In genomic region chr15:82165332-82166239, GRCm38 (mm10) we compare ENCODE assay signal across 9 mouse cellular contexts. TPM values are rescaled to one million over a fixed set of nuclear protein-coding genes. Genes with fewer than 3 reads are reported as not detected.
A peak's percentile ranks its signal among the peaks of the same experiment; 100 is the strongest.
DNase-seq lines count a peak whose midpoint lies in the region; ATAC-seq and TF ChIP-seq lines count a peak whose summit lies in the region.
"Had no signal": no experiment of that assay in that cellular context is flagged by ENCODE, and none has a peak within 500 bp of the region (broad histone marks: within the 10 kb centered on the region; RNA-seq: fewer than 3 reads in every experiment).

No protein-coding gene starts in this region.

- no peak overlapping the region for H3K27ac ChIP-seq in MEL (ENCODE audit: control insufficient read depth, low read depth, low read length)
- H3K27ac ChIP-seq in forebrain, embryonic 14.5 days (ENCODE audit: low read depth, low read length) = no peak overlapping the region
- H3K27ac ChIP-seq in lung, postnatal 0 days (ENCODE audit: low read length) = peak overlapping the region; percentile 65

- peak; percentile 65 for TF ChIP-seq RAD21 in MEL (IDR thresholded peaks at IDR 0.05; ENCODE audit: low read depth, low read length)

- H3K9ac ChIP-seq in MEL (ENCODE audit: control insufficient read depth, low read depth, low read length, poor library complexity, severe bottlenecking) = no peak overlapping the region
- no peak overlapping the region for H3K9ac ChIP-seq in forebrain, embryonic 14.5 days (ENCODE audit: low read length)
- H3K9ac ChIP-seq in lung, postnatal 0 days (replicated peaks; ENCODE audit: low read depth) = no peak overlapping the region
- H3K9ac ChIP-seq: limb, embryonic 12.5 days had no signal

- peaks cover 9 to 18% of the 10 kb centered on the region in 2 experiments for H3K4me1 ChIP-seq in MEL (ENCODE audit: control insufficient read depth in 1 of 2, insufficient read depth in 2 of 2, low read length in 2 of 2)
- peaks cover 6% of the 10 kb centered on the region; the same call in 1 of the 2 replicates for H3K4me1 ChIP-seq in forebrain, embryonic 14.5 days (ENCODE audit: control insufficient read depth, insufficient read depth, low read length)
- peaks cover 22% of the 10 kb centered on the region; the same call in 1 of the 2 replicates for H3K4me1 ChIP-seq in lung, postnatal 0 days (ENCODE audit: insufficient read depth, low read depth, low read length)

- TF ChIP-seq CTCF in MEL (IDR thresholded peaks at IDR 0.05 in 2 of 3, conservative IDR thresholded peaks at IDR 0.05 in 1 of 3; ENCODE audit: control insufficient read depth in 1 of 3, insufficient read depth in 1 of 3, low read depth in 2 of 3, low read length in 3 of 3, poor library complexity in 1 of 3, severe bottlenecking in 1 of 3) = peak; percentile 80 to 97 (median 82)
- peak; percentile 96 for TF ChIP-seq CTCF in lung, postnatal 0 days (IDR thresholded peaks at IDR 0.05)

- no peak overlapping the region for H3K4me3 ChIP-seq in MEL (ENCODE audit: control insufficient read depth in 1 of 2, insufficient read depth in 1 of 2, low read depth in 2 of 2, low read length in 2 of 2)
- H3K4me3 ChIP-seq in forebrain, embryonic 14.5 days (ENCODE audit: low read depth, low read length) = no peak overlapping the region
- H3K4me3 ChIP-seq in lung, postnatal 0 days (ENCODE audit: low read depth, low read length) = no peak overlapping the region
- H3K4me3 ChIP-seq: limb, embryonic 12.5 days had no signal

- peaks cover 1 to 14% of the 10 kb centered on the region in 2 experiments for H3K36me3 ChIP-seq in MEL (ENCODE audit: control insufficient read depth in 1 of 2, insufficient read depth in 2 of 2, low read length in 2 of 2)
- peaks cover 11% of the 10 kb centered on the region for H3K36me3 ChIP-seq in forebrain, embryonic 14.5 days (ENCODE audit: control insufficient read depth, insufficient read depth, low read length)
- H3K36me3 ChIP-seq in lung, postnatal 0 days (ENCODE audit: insufficient read depth, low read length) = peaks cover 4% of the 10 kb centered on the region

- no peak for TF ChIP-seq POLR2A in MEL (IDR thresholded peaks at IDR 0.05; ENCODE audit: control insufficient read depth in 1 of 2, insufficient read depth in 1 of 2, low read depth in 1 of 2, low read length in 2 of 2, poor library complexity in 1 of 2)

- H3K79me2 ChIP-seq in MEL (ENCODE audit: control insufficient read depth, insufficient read depth, low read length, poor library complexity) = peaks cover 19% of the 10 kb centered on the region

- peak; percentile 63; the same call in 1 of the 2 replicates for ATAC-seq in forebrain, embryonic 14.5 days
- peak; percentile 38 to 56; a peak in 1 of 4 replicates for ATAC-seq in hematopoietic stem cell, adult 5-6 weeks (replicated peaks in 1 of 2; ENCODE audit: insufficient read depth in 1 of 2, low FRiP score in 2 of 2, low TSS enrichment in 1 of 2, low read depth in 1 of 2, poor library complexity in 2 of 2, severe bottlenecking in 2 of 2)
- ATAC-seq in lung, postnatal 0 days = no peak

- DNase-seq in MEL (ENCODE audit: low read depth, low spot score) = peak; percentile 82
- peak; percentile 81 for DNase-seq in c-Kit-positive CD71-positive TER-119-negative erythroid progenitor cells, embryonic 14.5 days (ENCODE audit: low read depth)
- peak; percentile 75 for DNase-seq in forebrain, embryonic 14.5 days (ENCODE audit: low spot score)
- DNase-seq in layer of hippocampus, adult 9-11 months = peak; percentile 68
- peak; percentile 70 for DNase-seq in lung, postnatal 0 days (ENCODE audit: low spot score)
- DNase-seq in right cerebral cortex, postnatal 25 days = peak; percentile 52
- DNase-seq in urinary bladder, postnatal 4 days (ENCODE audit: low spot score in 2 of 2) = peak; percentile 65 to 87

- no peaks in the 10 kb centered on the region for H3K27me3 ChIP-seq in MEL (ENCODE audit: control insufficient read depth in 1 of 2, insufficient read depth in 2 of 2, low read length in 2 of 2)
- no peaks in the 10 kb centered on the region for H3K27me3 ChIP-seq in forebrain, embryonic 14.5 days (replicated peaks; ENCODE audit: control insufficient read depth, insufficient read depth, low read length)
- H3K27me3 ChIP-seq in lung, postnatal 0 days (replicated peaks; ENCODE audit: insufficient read depth, low read length) = no peaks in the 10 kb centered on the region
- H3K27me3 ChIP-seq: limb, embryonic 12.5 days had no signal

- no peak overlapping the region for H3K4me2 ChIP-seq in forebrain, embryonic 14.5 days (ENCODE audit: low read length)
- H3K4me2 ChIP-seq in lung, postnatal 0 days (replicated peaks; ENCODE audit: low read depth, low read length) = 0 out of 2 replicates have a peak overlapping the region, but pooled peaks have one; percentile 30

- no peaks in the 10 kb centered on the region for H3K9me3 ChIP-seq in MEL (replicated peaks; ENCODE audit: insufficient read depth, low read length)
- no peaks in the 10 kb centered on the region for H3K9me3 ChIP-seq in forebrain, embryonic 14.5 days (replicated peaks; ENCODE audit: control insufficient read depth, low read length)
- H3K9me3 ChIP-seq in lung, postnatal 0 days (ENCODE audit: low read length) = no peaks in the 10 kb centered on the region
- H3K9me3 ChIP-seq: limb, embryonic 12.5 days had no signal

- WGBS in forebrain, embryonic 14.5 days = 58% methylated on average over 8 of the region's 8 CpGs
- WGBS in lung, postnatal 0 days = 50% methylated on average over 8 of the region's 8 CpGs

- TF ChIP-seq EP300 in MEL (IDR thresholded peaks at IDR 0.05; ENCODE audit: low read depth in 1 of 2, low read length in 2 of 2) = no peak
- TF ChIP-seq EP300 in lung, postnatal 0 days (IDR thresholded peaks at IDR 0.05) = no peak

TF ChIP-seq in MEL, 35 proteins besides CTCF, POLR2A, EP300 and RAD21:
- TF ChIP-seq USF1 (IDR thresholded peaks at IDR 0.05; ENCODE audit: low read depth, low read length) (no peak), MYC (IDR thresholded peaks at IDR 0.05; ENCODE audit: low read depth, low read length) (peak; percentile 96), MXI1 (IDR thresholded peaks at IDR 0.05; ENCODE audit: low read depth, low read length) (peak; percentile 74), MYB (IDR thresholded peaks at IDR 0.05; ENCODE audit: low read depth, low read length) (no peak), MEF2A (IDR thresholded peaks at IDR 0.05; ENCODE audit: extremely low read depth, insufficient replicate concordance, low read depth, low read length, poor library complexity, severe bottlenecking) (no peak), SMC3 (IDR thresholded peaks at IDR 0.05; ENCODE audit: low read depth, low read length) (peak; percentile 75), POLR2AphosphoS5 (IDR thresholded peaks at IDR 0.05; ENCODE audit: borderline replicate concordance, low read depth, low read length) (no peak), BHLHE40 (IDR thresholded peaks at IDR 0.05; ENCODE audit: borderline replicate concordance, low read depth, low read length) (0 out of 2 replicates have a peak, but pooled peaks have one; percentile 6), MAX (IDR thresholded peaks at IDR 0.05; ENCODE audit: low read length) (peak; percentile 48; the same call in 1 of the 2 replicates), ELF1 (IDR thresholded peaks at IDR 0.05; ENCODE audit: low read depth, low read length) (no peak), MAZ (IDR thresholded peaks at IDR 0.05; ENCODE audit: low read depth, low read length) (no peak), MAFK (IDR thresholded peaks at IDR 0.05; ENCODE audit: borderline replicate concordance, low read depth, low read length) (no peak), ZC3H11A (IDR thresholded peaks at IDR 0.05; ENCODE audit: low read depth, low read length) (peak; percentile 49), CHD2 (IDR thresholded peaks at IDR 0.05; ENCODE audit: low read length) (no peak)

RNA-seq across cellular contexts. Expression of gene Srebf2, which starts 18.6 kb away (rescaled TPM):
- total RNA-seq in MEL (2012; rRNA removed) = 40.5 and 52.2 TPM in 2 replicates
- polyA plus RNA-seq in MEL (2012; ENCODE audit: insufficient read depth in 1 of 2, insufficient read length in 2 of 2, low read depth in 1 of 2, low replicate concordance in 2 of 2, missing spikeins in 1 of 2) = 100 to 1,000 TPM in 1 of 2 experiments, not detected in 1; 161 TPM
- polyA plus RNA-seq in forebrain, embryonic 14.5 days (2014; fragmentation: Nextera tagmentation; extraction: Ambion mirVana) = 99.6 and 139 TPM in 2 replicates
- 64.0 and 83.8 TPM in 2 replicates for total RNA-seq in hematopoietic stem cell, adult 5-6 weeks (2017)
- polyA plus RNA-seq in lung, postnatal 0 days (2015; fragmentation: Nextera tagmentation; extraction: Ambion mirVana) = 113 and 115 TPM in 2 replicates

RNA-seq across cellular contexts. Expression of gene Ccdc134, which starts 37.9 kb away (rescaled TPM):
- 11.8 and 19.7 TPM in 2 replicates for total RNA-seq in MEL (2012; rRNA removed)
- polyA plus RNA-seq in MEL (2012; ENCODE audit: insufficient read depth in 1 of 2, insufficient read length in 2 of 2, low read depth in 1 of 2, low replicate concordance in 2 of 2, missing spikeins in 1 of 2) = 10 to 100 TPM in 1 of 2 experiments, not detected in 1; 17.5 TPM
- polyA plus RNA-seq in forebrain, embryonic 14.5 days (2014; fragmentation: Nextera tagmentation; extraction: Ambion mirVana) = 12.8 and 15.5 TPM in 2 replicates
- total RNA-seq in hematopoietic stem cell, adult 5-6 weeks (2017) = 15.9 and 20.8 TPM in 2 replicates
- 10.4 and 10.8 TPM in 2 replicates for polyA plus RNA-seq in lung, postnatal 0 days (2015; fragmentation: Nextera tagmentation; extraction: Ambion mirVana)

RNA-seq across cellular contexts. Expression of gene Shisa8, which starts 47.0 kb away (rescaled TPM):
- total RNA-seq in MEL (2012; rRNA removed) = not detected in 2 replicates
- under 1 TPM in 1 of 2 experiments, not detected in 1; 0.10 TPM for polyA plus RNA-seq in MEL (2012; ENCODE audit: insufficient read depth in 1 of 2, insufficient read length in 2 of 2, low read depth in 1 of 2, low replicate concordance in 2 of 2, missing spikeins in 1 of 2)
- 0.61 and 0.77 TPM in 2 replicates for polyA plus RNA-seq in forebrain, embryonic 14.5 days (2014; fragmentation: Nextera tagmentation; extraction: Ambion mirVana)
- 9.3 and 13.6 TPM in 2 replicates for total RNA-seq in hematopoietic stem cell, adult 5-6 weeks (2017)
- polyA plus RNA-seq in lung, postnatal 0 days (2015; fragmentation: Nextera tagmentation; extraction: Ambion mirVana) = 0.29 and 0.55 TPM in 2 replicates

RNA-seq across cellular contexts. Expression of gene Tnfrsf13c, which starts 58.6 kb away (rescaled TPM):
- total RNA-seq in MEL (2012; rRNA removed) = 1.5 TPM in 2 replicates
- polyA plus RNA-seq in MEL (2012; ENCODE audit: insufficient read depth in 1 of 2, insufficient read length in 2 of 2, low read depth in 1 of 2, low replicate concordance in 2 of 2, missing spikeins in 1 of 2) = under 1 TPM in 1 of 2 experiments, not detected in 1; 0.63 TPM
- polyA plus RNA-seq in forebrain, embryonic 14.5 days (2014; fragmentation: Nextera tagmentation; extraction: Ambion mirVana) = 0.14 and 0.19 TPM in 2 replicates
- total RNA-seq in hematopoietic stem cell, adult 5-6 weeks (2017) = 9.2 and 10.6 TPM in 2 replicates
- 0.07 and 0.49 TPM in 2 replicates for polyA plus RNA-seq in lung, postnatal 0 days (2015; fragmentation: Nextera tagmentation; extraction: Ambion mirVana)
- polyA plus RNA-seq: limb, embryonic 12.5 days had no signal
